Mouse (Mus musculus) heart, postnatal 10 days (tissue): ENCODE data around the gene C330021F23Rik. TPM values are rescaled to one million over a fixed set of nuclear protein-coding genes. Genes with fewer than 3 reads are reported as not detected.
A peak's percentile ranks its signal among the peaks of the same experiment; 100 is the strongest.
"Not testable (repeated sequence)": the region's sequence is repeated elsewhere in the genome, so short reads cannot be mapped to it uniquely, and the experiment has no call there.

Experiments
- DNase-seq, 2 experiments: peaks; one replicate each; pipeline ENCODE4 v3.0.0; 2021
- intact Hi-C: fragments of 180-260 bp; cut with DNase I; formaldehyde crosslinking; loops from one replicate; pipeline ENCODE4 v1.15.1; 2025
- total RNA-seq, 2 experiments: library from RNA; stranded (reverse); gene quantifications; 2 replicates each; pipeline ENCODE4 v1.2.3; 2021

C330021F23Rik gene
- total RNA-seq: under 1 TPM; 0.30 to 0.91 TPM

DNA sequence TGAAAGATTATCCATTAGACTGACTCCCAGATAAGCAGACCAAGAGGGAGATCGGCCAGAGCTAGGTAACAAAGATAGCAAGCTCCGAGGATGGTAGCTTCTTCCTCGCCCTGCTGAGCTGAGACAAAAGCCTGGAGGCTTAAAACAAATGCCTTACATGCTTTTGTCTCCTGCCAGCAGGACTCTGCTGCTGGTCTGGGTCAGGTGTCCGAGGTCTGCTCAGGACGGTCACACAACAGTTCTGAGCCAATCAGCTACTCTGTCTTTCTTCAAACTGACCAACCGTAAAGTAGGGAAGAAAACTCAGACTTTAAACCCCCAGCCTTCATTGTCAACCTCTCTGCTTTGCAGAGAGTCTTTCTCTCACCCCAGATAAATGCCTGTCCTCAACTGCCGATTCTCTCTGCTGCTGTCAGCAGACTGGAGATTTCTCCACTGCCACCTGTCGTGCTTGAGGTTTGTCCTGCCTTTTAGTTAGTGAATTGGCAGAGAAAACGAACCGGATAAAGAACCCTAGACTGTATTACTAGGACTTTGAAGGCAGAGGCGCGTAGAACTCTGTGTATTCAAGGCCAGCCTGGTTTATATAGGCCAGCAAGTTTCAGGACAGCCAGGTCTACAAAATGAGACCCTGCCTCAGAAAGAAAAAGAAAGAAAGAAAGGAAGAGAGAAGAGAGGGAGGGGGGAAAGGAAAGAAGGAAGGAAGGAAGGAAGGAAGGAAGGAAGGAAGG lies at the start of gene C330021F23Rik:
C330021F23Rik (plus strand) TSS at position 350 of the 731 bp plus-strand sequence.
- peak; percentile 15 to 33 for DNase-seq
- intact Hi-C loops: no loop called here

- no peak for DNase-seq
- intact Hi-C loops: no loop called here
Observed at GRCm38 (mm10) chr8:3522007-3522697, 45.6 kb upstream of the C330021F23Rik start.

DNA sequence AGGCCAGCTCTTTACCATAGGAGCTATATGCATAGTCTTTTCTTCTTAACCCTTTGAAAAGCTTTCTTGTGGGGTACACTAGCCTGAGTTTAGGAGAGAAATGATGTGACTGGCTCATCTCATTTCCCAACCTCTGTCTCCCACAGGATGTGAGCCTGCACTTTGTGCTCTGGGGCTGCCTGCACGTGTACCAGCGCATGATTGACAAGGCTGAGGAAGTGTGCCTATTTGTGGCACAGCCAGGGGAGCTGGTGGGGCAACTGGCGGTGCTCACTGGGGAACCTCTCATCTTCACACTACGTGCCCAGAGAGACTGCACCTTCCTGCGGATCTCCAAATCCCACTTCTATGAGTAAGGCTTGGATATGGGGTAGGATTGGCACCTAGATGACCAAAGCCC lies 37.0 kb upstream of the C330021F23Rik start:
- intact Hi-C loops: no loop called here
- DNase-seq: no peak

GRCm38 (mm10) chr8:3531936-3532335 lies 35.9 kb upstream of the C330021F23Rik start:
- intact Hi-C loops: no loop called here
- no peak for DNase-seq

DNA sequence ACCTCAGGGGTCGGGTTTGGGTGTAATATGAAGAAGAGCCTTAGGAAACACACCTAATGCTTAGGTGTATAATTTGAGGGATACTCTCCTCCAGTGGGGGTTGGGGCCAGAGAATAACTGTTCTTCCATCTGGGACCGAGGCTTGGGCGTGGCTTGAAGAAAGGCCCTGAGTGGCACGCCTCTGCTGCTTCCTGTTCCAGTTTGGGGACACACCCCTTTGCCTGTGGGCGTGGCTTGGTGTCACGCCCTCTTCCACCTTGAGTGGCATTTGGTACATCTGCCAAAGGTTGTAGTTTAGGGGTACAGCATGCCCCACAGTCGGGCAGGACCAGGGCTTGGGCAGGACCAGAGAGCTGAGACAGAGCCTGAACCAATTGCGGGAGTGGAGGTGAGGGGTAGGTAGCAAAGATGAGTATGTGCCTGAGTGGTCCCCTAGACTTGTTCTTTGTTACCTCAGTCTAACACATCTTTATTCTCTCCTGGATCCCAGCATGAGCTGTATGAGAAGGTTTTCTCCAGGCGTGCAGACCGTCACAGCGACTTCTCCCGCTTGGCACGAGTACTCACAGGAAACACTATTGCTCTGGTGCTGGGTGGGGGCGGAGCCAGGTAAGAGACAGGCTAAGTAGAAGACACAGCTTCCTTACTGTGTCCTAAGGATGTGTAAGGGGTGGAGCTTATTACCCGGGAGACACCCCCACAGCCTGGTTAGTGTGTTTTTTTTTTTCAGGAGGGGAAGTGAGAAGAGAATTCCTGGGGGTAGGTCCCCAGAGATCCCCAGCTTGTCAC lies 31.5 kb upstream of the C330021F23Rik start:
- intact Hi-C loops: no loop called here
- DNase-seq: no peak

DNA sequence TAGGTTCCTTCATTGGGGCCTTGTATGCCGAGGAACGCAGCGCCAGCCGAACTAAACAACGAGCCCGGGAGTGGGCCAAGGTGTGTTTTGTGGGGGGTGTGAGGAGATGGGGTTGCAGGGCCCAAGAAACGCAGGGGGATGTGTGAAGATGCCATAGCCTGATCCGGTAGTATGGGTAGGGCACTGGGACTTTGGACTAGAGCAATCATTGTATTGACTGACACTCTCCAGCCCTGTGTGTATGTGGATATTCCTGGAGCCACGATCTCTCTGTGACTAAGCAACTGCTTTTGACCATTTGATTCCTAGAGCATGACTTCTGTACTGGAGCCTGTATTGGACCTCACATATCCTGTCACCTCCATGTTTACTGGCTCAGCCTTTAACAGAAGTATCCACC lies 30.9 kb upstream of the C330021F23Rik start:
- no peak for DNase-seq
- intact Hi-C loops: no loop called here

- intact Hi-C loops: no loop called here
Observed at GRCm38 (mm10) chr8:3537666-3538065, 30.1 kb upstream of the C330021F23Rik start.

GRCm38 (mm10) chr8:3539146-3539545 lies 28.6 kb upstream of the C330021F23Rik start:
- intact Hi-C loops: no loop called here
- DNase-seq: no peak

More at GRCm38 (mm10) chr8:3537666-3538065, 30.1 kb upstream of the C330021F23Rik start:
- no peak for DNase-seq

- no peak for DNase-seq
- intact Hi-C loops: no loop called here
Observed at GRCm38 (mm10) chr8:3540076-3540475, 27.7 kb upstream of the C330021F23Rik start.

DNA sequence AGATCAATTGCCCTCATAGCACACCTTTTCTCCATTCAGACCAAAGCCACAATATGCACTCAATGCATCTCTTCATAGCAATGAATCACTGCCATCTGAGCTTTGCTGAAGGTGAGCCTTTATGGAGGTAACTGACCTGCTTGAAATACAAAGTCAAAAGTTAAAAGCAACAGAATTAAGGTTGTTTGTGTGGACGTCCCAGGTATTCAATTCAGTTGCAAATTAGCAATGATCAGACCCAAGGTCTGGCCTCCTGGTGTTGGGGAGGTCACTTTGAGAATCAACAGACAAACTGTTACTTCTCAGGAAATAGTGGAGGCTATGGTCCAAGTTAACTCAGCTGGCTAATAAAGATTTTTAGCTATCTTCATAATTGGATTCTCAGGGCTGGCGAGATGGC lies 21.3 kb upstream of the C330021F23Rik start:
- intact Hi-C loops: no loop called here

GRCm38 (mm10) chr8:3552240-3552639 lies 15.6 kb upstream of the C330021F23Rik start:
- intact Hi-C loops: no loop called here
- no peak for DNase-seq

More for the DNA sequence above, 21.3 kb upstream of the C330021F23Rik start:
- no peak for DNase-seq

DNA sequence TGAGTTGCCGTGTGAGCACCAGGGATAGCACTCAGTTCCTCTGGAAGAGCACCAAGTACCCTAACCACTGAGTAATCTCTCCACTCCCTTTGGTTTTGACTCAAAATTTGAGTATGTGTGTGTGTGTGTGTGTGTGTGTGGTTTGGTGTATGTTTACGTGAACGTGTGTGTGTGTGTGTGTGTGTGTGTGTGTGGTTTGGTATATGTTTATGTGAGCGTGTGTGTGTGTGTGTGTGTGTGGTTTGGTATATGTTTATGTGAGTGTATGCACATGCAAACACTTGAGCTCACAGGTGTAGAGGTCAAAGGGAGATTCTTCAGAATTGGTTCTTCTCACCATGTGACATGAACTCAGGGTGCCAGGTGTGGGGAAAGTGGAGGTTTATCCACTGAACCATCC lies 11.7 kb upstream of the C330021F23Rik start:
- no peak for DNase-seq
- intact Hi-C loops: no loop called here

GRCm38 (mm10) chr8:3568378-3568777 lies 588 bp downstream of the C330021F23Rik start:
- no peak for DNase-seq
- intact Hi-C loops: no loop called here

GRCm38 (mm10) chr8:3569784-3570183 lies 2.0 kb downstream of the C330021F23Rik start:
- intact Hi-C loops: no loop called here
- no peak for DNase-seq

- DNase-seq: no peak
- intact Hi-C loops: no loop called here
Observed at GRCm38 (mm10) chr8:3574546-3574945, 6.8 kb downstream of the C330021F23Rik start.

GRCm38 (mm10) chr8:3576211-3576960 lies 8.6 kb downstream of the C330021F23Rik start:
- no peak for DNase-seq
- intact Hi-C loops: no loop called here

GRCm38 (mm10) chr8:3579390-3580364 lies 11.9 kb downstream of the C330021F23Rik start:
- intact Hi-C loops: no loop called here
- DNase-seq: no peak

GRCm38 (mm10) chr8:3581961-3582360 lies 14.2 kb downstream of the C330021F23Rik start:
- DNase-seq, intact Hi-C loops: not testable (repeated sequence)

DNA sequence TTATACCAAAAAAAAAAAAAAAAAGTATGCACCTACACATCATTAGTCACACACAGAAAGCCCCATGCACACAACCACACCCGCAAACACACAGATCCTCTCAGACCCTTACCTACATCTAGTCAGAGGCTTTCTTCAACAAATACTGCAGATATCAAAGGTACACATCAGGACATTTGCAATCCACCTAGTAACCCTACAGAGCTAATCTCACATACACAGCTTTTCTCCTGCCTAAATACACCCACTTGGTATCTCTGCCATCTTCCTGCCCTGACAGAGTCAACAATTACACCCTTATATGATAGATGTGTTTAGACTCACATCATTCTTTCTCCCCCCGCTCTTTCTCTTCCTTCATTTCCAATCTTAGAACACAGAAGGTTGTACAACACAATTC lies 18.7 kb downstream of the C330021F23Rik start:
- intact Hi-C loops: no loop called here
- no peak for DNase-seq
